Mouse (Mus musculus): ENCODE data around the gene Ctsh.
"Not testable (repeated sequence)": the region's sequence is repeated elsewhere in the genome, so short reads cannot be mapped to it uniquely, and the experiment has no call there.

Gene Ctsh

GRCm38 (mm10) chr9:90056716-90057115, 2.8 kb downstream of the Ctsh start:
- DNase-seq (ENCODE audit: low read depth, low spot score) = no peak

DNA sequence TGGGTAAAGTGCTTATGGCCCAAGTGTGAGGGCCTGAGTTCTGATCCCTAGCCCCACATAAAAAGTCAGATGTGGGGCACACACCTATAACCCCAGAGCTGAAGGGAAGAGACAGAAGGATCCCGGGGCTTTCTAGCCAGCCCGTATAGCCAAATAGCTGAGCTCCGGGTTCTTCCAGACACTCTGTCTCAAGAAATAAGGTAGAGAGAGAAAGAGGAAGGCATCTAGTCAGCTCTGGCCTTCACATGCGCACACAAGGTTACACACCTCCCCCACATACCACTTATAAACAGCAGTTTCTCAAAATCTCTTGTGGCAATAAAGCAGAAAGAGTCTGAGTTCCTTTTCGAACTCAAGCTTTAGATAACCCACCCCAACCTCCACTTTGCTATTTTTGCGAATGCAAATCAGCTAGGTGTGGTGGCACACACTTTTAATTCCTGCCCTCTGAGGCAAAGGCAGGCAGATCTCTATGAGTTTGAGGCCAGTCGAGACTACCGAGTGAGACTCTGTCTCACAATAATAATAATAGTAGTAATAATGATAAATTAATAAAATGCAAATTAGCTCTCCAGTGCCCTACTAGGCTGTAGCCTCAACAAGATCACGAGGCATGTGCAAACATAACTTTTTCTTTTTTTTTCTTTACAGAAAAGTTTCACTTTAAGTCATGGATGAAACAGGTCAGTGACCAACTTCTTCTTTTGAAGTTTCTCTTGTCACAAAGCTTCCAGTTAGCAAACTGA, 6.0 kb downstream of the Ctsh start:
- no peak for DNase-seq (ENCODE audit: low read depth, low spot score)

- no peak for DNase-seq (ENCODE audit: low read depth, low spot score)
Observed at GRCm38 (mm10) chr9:90060574-90060875, 6.6 kb downstream of the Ctsh start.

DNA sequence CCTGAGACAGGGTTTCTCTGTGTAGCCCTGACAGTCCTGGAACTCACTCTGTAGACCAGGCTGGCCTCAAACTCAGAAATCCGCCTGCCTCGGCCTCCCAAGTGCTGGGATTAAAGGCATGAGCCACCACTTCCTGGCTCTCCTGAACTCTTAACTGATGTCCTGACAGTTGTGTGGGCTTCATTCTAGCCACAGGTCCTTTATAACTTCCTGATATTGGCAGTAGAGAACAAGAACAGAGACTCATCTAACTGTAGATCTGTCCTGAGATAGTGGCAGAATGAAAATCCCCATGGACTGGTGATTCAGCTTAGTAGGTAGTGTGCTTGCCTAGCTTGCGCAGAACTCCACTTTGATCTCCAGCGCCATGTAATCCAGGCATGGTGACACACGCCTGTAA, 7.0 kb downstream of the Ctsh start:
- DNase-seq (ENCODE audit: low read depth, low spot score) = not testable (repeated sequence)

GRCm38 (mm10) chr9:90067341-90067740, 13.4 kb downstream of the Ctsh start:
- DNase-seq (ENCODE audit: low read depth, low spot score) = no peak

- no peak for DNase-seq (ENCODE audit: low read depth, low spot score)
Observed at GRCm38 (mm10) chr9:90068786-90069185, 14.8 kb downstream of the Ctsh start.

- DNase-seq (ENCODE audit: low read depth, low spot score) = no peak
Observed at GRCm38 (mm10) chr9:90069485-90069884, 15.5 kb downstream of the Ctsh start.

DNA sequence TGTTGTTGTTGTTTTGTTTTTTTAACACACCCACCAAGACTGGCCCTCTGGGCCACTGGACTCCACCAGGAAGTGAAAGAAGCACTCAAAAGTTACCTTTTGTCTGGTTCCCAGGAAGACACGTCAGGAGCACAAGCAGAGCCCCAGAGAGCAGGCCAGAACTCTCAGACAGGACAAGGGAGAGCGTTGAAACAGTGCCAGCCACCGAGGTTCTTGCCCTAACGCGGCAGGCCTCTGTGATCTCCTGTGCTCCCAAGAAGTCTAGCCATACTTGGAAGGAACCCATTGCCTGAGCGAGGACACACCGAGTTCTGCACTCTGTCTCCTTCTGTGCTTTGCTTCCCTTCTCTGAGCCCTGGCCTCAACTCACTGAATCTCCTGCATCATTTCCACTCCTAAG, 16.2 kb downstream of the Ctsh start:
- DNase-seq (ENCODE audit: low read depth, low spot score) = no peak

- DNase-seq (ENCODE audit: low read depth, low spot score) = no peak
Observed at GRCm38 (mm10) chr9:90075336-90075735, 21.4 kb downstream of the Ctsh start.

GRCm38 (mm10) chr9:90076131-90076530, 22.2 kb downstream of the Ctsh start:
- no peak for DNase-seq (ENCODE audit: low read depth, low spot score)

DNA sequence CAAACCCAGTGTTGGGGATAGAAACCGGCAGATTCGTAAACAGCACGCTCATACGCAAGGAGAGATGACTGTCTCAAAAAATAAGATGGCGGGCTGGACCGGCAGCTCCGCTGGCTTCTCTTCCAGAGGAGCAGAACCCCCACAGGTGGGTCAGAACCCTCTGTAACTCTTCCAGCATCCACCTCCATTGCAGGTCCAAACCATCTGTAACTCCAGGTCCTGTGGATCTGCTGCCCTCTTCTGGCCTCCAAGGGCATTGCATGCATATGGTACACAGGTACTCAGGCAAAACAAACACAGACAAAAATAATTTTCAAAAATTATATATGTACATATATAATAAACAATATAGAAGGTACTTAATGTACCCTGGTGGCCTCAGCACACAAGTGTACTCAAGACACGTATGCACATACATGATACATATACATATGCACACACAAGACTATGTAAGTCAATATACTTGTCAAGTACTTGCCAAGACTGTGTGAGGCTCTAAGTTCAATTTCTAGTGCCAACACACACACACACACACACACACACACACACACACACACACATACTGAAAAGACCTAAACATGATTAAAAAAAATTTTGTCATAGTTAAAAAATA, 23.0 kb downstream of the Ctsh start:
- DNase-seq (ENCODE audit: low read depth, low spot score) = peak; percentile 20

DNA sequence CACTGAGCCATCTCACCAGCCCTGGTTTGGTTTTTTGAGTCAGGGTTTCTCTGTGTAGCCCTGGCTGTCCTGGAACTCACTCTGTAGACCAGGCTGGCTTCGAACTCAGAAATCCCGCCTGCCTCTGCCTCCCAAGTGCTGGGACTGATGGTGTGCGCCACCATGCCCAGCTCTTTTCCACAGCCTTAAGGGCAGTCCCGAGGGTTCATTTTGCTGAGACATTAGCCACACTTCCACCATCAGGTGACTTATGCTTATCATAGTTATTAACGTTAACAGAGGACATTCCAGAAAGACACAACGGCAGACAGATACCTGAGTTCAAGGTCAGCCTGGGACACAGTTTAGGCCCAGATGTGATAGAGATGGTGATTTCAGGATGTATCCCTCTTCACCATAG, 28.0 kb downstream of the Ctsh start:
- DNase-seq (ENCODE audit: low read depth, low spot score) = not testable (repeated sequence)

- DNase-seq (ENCODE audit: low read depth, low spot score) = no peak
Observed at GRCm38 (mm10) chr9:90082992-90083391, 29.0 kb downstream of the Ctsh start.

GRCm38 (mm10) chr9:90084152-90084551, 30.2 kb downstream of the Ctsh start:
- no peak for DNase-seq (ENCODE audit: low read depth, low spot score)

DNA sequence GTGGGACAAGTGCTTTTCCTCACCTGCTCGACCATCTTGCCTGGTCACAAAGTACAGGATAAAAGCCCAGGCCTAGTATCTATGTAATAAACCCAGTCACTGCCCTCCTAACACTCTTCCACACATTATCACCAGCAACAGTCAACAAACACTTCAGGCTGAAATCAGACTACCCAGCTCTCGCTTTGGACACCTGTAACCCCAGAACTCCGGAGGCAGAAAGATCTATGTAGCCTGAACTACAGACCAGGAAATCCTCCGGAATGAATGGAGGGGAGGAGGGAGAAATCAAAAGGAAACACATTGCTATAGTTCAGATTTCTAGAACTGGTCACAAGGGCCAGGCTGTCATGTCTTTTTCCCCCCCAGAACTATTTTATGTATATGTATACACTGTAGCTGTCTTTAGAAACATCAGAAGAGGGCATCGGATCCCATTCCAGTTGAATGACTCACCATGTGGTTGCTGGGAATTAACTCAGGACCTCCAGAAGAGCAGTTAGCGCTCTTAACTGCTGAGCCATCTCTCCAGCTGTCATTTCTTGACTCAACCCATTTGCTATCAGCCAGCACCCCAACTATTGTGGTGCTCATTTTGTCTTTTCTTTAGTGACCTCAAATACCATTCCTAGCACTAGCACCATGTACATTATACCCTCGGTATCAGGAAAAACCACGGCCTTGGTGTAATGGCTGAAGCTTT, 31.0 kb downstream of the Ctsh start:
- no peak for DNase-seq (ENCODE audit: low read depth, low spot score)

GRCm38 (mm10) chr9:90087906-90088485, 34.0 kb downstream of the Ctsh start:
- DNase-seq (ENCODE audit: low read depth, low spot score) = no peak

DNA sequence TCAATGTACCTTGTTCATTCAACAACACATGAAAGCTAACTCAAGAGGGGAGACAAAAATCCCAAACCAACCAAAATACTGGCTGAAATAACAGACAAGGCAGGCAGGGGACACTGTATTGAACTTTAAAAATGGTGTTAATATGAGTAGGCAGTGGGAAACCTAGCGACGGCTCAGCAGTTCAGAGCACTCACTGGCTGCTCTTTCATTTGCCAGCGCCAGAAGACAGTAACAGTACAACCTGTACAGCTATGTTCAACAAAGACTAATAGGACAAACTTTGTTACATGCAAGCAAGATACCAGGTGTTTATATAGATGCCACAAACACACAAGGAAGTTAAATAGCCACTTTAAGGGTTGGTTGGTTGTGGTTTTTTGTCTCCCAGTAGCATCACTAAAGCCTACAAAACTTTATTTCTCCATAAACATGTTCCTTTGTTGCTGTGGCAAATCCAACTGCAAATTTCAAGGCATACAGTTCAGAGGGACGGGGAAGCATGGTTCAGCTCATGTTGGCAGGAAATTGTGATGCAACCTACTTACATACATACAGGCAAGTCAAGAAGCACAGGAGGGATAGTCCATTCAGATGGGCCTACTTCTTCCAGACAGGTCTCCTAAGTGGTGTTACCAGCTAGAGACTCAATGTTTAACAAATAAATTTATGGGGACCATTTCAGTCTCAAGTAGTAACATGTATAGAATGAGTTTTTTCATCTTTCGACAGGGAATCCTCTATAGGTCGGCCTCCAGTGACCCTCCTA, 35.6 kb downstream of the Ctsh start:
- no peak for DNase-seq (ENCODE audit: low read depth, low spot score)

GRCm38 (mm10) chr9:90098934-90099333, 45.0 kb downstream of the Ctsh start:
- no peak for DNase-seq (ENCODE audit: low read depth, low spot score)

GRCm38 (mm10) chr9:90100760-90101159, 46.8 kb downstream of the Ctsh start:
- no peak for DNase-seq (ENCODE audit: low read depth, low spot score)

- DNase-seq (ENCODE audit: low read depth, low spot score) = no peak
Observed at GRCm38 (mm10) chr9:90105462-90105861, 51.5 kb downstream of the Ctsh start.

DNA sequence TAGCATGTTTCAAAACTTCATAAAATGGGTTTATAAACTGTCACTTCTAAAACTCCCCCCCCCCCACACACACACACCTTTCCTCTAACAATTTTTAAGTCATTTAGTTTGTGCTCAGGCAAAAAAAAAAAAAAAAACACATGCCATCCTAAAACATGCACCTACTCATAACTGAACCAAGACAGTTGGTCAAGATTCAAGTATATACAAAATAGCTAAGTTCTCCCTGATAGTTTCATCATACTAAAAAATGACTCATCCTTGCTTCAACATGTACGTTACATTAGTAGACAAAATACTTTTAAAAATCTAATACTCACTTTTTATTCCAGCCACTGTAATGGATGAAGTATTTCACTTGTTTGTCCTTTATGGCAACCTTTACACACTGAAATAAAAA, 53.0 kb downstream of the Ctsh start:
- DNase-seq (ENCODE audit: low read depth, low spot score) = no peak

GRCm38 (mm10) chr9:90108272-90108671, 54.3 kb downstream of the Ctsh start:
- DNase-seq (ENCODE audit: low read depth, low spot score) = no peak

Measured in retina, postnatal 7 days (tissue).